Mouse (Mus musculus) ES-Bruce4 (cell line): ENCODE results near the gene Pitpnm3.

Experiments
- CTCF ChIP-seq: IDR thresholded peaks from one replicate; pipeline ENCODE4 v1.8.1; 2011; ENCODE audit warnings: low read depth, low read length
- EP300 ChIP-seq: IDR thresholded peaks from 2 replicates; pipeline ENCODE4 v1.6.1; 2011; ENCODE audit warnings: low read depth, low read length; ENCODE audit not compliant: insufficient read depth

DNA sequence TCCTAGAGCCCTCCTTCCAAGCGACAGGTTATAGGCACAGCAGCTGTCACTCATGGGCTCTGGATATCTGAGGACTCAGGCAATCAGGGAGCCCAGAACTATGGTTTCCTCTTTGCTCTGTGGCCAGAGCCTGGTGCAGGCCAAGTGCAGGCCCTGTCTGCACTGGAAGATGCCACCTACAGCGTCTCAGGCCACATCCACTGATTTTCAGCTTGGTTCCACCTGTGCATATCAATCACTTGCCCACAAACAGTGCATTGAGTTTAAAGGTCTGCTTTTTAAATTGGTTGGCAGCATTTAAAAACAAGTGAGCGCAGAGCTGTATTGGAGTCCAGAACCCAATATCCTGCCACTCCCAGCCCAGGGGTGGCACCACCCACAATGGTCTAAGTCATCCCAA, 103.0 kb downstream of the Pitpnm3 start:
- no peak for TF ChIP-seq CTCF
- TF ChIP-seq EP300 = no peak
